10 mouse cellular contexts compared by ENCODE assay signal in the genomic region with DNA sequence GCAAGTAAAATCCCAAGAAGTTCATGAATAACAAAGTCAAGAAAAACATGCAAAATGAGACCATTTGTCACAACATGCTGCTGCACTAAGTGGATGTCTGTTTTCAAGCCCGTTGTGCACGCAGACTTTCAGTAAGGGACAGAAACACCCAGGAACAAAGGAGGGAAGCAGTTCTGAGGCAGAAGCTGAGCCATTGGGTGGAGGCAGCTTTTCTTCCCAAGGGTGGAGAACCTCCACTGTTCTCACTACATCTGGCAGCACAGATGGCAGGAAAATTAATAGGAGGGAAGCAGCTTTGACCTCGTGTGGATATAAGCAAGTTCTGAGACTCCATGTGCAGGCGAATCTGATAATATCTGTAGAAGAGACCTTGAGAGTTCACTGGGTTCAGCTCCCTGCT.
DNase-seq lines count a peak whose midpoint lies in the region; ATAC-seq lines count a peak whose summit lies in the region.
"Had no signal": no experiment of that assay in that cellular context is flagged by ENCODE, and none has a peak within 500 bp of the region (broad histone marks: within the 10 kb centered on the region; RNA-seq: fewer than 3 reads in every experiment).

No protein-coding gene starts in this region.

- no peak overlapping the region for H3K9ac ChIP-seq in forebrain, embryonic 15.5 days (replicated peaks)
- H3K9ac ChIP-seq in midbrain, embryonic 14.5 days (replicated peaks; ENCODE audit: low read length), result no peak overlapping the region

- no peaks in the 10 kb centered on the region for H3K9me3 ChIP-seq in forebrain, embryonic 15.5 days
- no peaks in the 10 kb centered on the region for H3K9me3 ChIP-seq in midbrain, embryonic 14.5 days (ENCODE audit: control insufficient read depth, low read length)

- ATAC-seq in forebrain, embryonic 15.5 days (replicated peaks), result peak; percentile 80
- ATAC-seq in midbrain, embryonic 14.5 days (ENCODE audit: low FRiP score, low TSS enrichment), result no peak; the same call in 1 of the 2 replicates
- ATAC-seq in activated CD4-positive, CD25-positive, alpha-beta regulatory T cell, adult 4 months, result no peak

- 23% methylated on average over 4 of the region's 4 CpGs for WGBS in forebrain, embryonic 15.5 days
- 38% methylated on average over 4 of the region's 4 CpGs for WGBS in midbrain, embryonic 14.5 days

- no peak overlapping the region for H3K4me2 ChIP-seq in forebrain, embryonic 15.5 days (replicated peaks)
- no peak overlapping the region for H3K4me2 ChIP-seq in midbrain, embryonic 14.5 days (ENCODE audit: low read length)

- peak; percentile 0 for DNase-seq in kidney, postnatal 14 days
- no peak for DNase-seq in kidney, adult 18-20 months
- peak; percentile 44 for DNase-seq in embryo, embryonic 10.5 days (ENCODE audit: low spot score)
- peak; percentile 24 for DNase-seq in midbrain, embryonic 14.5 days
- no peak for DNase-seq in urinary bladder, postnatal 4 days (ENCODE audit: low spot score in 2 of 2)
- DNase-seq in adrenal gland, postnatal 36 days, result no peak
- DNase-seq: lung, adult 18-20 months; thymus, postnatal 36 days had no signal

- H3K36me3 ChIP-seq in forebrain, embryonic 15.5 days, result no peaks in the 10 kb centered on the region
- no peaks in the 10 kb centered on the region for H3K36me3 ChIP-seq in midbrain, embryonic 14.5 days (ENCODE audit: control insufficient read depth, insufficient read depth, low read length)

- H3K27me3 ChIP-seq in forebrain, embryonic 15.5 days, result no peaks in the 10 kb centered on the region
- no peaks in the 10 kb centered on the region for H3K27me3 ChIP-seq in midbrain, embryonic 14.5 days (ENCODE audit: control insufficient read depth, insufficient read depth, low read length)

- peak overlapping the region; percentile 69 for H3K27ac ChIP-seq in forebrain, embryonic 15.5 days (replicated peaks)
- no peak overlapping the region for H3K27ac ChIP-seq in midbrain, embryonic 14.5 days (replicated peaks; ENCODE audit: low read depth, low read length)

- no peak overlapping the region for H3K4me3 ChIP-seq in forebrain, embryonic 15.5 days
- no peak overlapping the region for H3K4me3 ChIP-seq in midbrain, embryonic 14.5 days (replicated peaks; ENCODE audit: low read depth, low read length)

- H3K4me1 ChIP-seq in forebrain, embryonic 15.5 days, result peaks cover 4% of the 10 kb centered on the region
- H3K4me1 ChIP-seq in midbrain, embryonic 14.5 days (ENCODE audit: control insufficient read depth, insufficient read depth, low read length), result 0 out of 2 replicates have a peak, but pooled peaks cover 6% of the 10 kb centered on the region

Comparison
In these comparisons a context has a peak if more than half of its experiments do, and no peak if none do; other contexts are left out.
1. DNase-seq: peak in kidney, postnatal 14 days (single experiment), embryo, embryonic 10.5 days (single experiment) and midbrain, embryonic 14.5 days (single experiment); none in kidney, adult 18-20 months (single experiment), urinary bladder, postnatal 4 days (0 of 2) and adrenal gland, postnatal 36 days (0 of 2).